Mouse (Mus musculus): ENCODE data around the gene Zfp108. TPM values are rescaled to one million over a fixed set of nuclear protein-coding genes. Genes with fewer than 3 reads are reported as not detected.

Gene Zfp108
- total RNA-seq (2021): 1 to 10 TPM; 6.1 to 7.5 TPM
- long read RNA-seq, experiment 1, partial matches to known transcripts: 0 of 4 reads
- long read RNA-seq, experiment 1, other reads (novel, unspliced or antisense): 4 of 4 reads
- long read RNA-seq, experiment 2, partial matches to known transcripts: 1 of 4 reads
- long read RNA-seq, experiment 2, other reads (novel, unspliced or antisense): 2 of 4 reads

- intact Hi-C loops (cut with DNase I): loop anchor here (2.0 to 5.0 kb wide), 3 partner anchors 46 to 123 kb away; partner anchors contain the start of genes Zfp235 and Zfp61
- DNase-seq (ENCODE audit: low spot score in 2 of 2): peak; percentile 86 to 91
These were observed at the start of gene Zfp108 for GRCm38 (mm10) chr7:24254633-24255474. Gene Zfp108 (plus strand): TSS chr7:24254794.

GRCm38 (mm10) chr7:24207488-24208261, 46.9 kb upstream of the Zfp108 start:
- intact Hi-C loops (cut with DNase I): loop anchor here (5.0 kb wide), 1 partner anchor 45 kb away; the partner anchor contains the start of gene Zfp108
- DNase-seq (ENCODE audit: low spot score in 2 of 2): peak; percentile 72 to 77

- no peak for DNase-seq (ENCODE audit: low spot score in 2 of 2)
- intact Hi-C loops (cut with DNase I): loop anchor here (5.0 kb wide), 1 partner anchor 44 kb away; the partner anchor contains the start of gene Zfp108
These were observed 46.2 kb upstream of the Zfp108 start for GRCm38 (mm10) chr7:24208282-24208886.

GRCm38 (mm10) chr7:24210296-24210695, 44.3 kb upstream of the Zfp108 start:
- intact Hi-C loops (cut with DNase I): no loop called here
- DNase-seq (ENCODE audit: low spot score in 2 of 2): no peak

DNA sequence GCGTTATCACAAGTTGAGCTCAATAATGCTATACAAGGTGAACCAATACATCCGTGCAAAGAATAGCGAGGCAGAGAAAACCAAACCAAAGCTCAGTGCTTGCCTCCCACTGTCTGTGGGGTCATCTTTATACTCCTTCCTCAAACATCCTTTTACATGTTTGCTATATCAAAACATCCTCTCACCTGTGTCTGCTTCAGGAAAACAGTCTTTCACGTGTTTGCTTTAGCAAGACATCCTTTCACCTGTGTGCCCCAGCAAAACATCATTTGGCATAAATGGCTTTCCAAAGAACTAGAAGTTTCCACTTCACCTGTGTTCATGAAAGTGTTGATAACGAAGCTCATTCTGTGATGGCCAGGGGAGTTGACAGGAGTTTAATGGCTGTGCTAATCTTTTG, 43.3 kb upstream of the Zfp108 start, which contains the start of gene Zfp111:
Zfp111 (minus strand) TSS at position 101 of the 400 bp plus-strand sequence.
- no peak for DNase-seq (ENCODE audit: low spot score in 2 of 2)
- intact Hi-C loops (cut with DNase I): no loop called here

DNA sequence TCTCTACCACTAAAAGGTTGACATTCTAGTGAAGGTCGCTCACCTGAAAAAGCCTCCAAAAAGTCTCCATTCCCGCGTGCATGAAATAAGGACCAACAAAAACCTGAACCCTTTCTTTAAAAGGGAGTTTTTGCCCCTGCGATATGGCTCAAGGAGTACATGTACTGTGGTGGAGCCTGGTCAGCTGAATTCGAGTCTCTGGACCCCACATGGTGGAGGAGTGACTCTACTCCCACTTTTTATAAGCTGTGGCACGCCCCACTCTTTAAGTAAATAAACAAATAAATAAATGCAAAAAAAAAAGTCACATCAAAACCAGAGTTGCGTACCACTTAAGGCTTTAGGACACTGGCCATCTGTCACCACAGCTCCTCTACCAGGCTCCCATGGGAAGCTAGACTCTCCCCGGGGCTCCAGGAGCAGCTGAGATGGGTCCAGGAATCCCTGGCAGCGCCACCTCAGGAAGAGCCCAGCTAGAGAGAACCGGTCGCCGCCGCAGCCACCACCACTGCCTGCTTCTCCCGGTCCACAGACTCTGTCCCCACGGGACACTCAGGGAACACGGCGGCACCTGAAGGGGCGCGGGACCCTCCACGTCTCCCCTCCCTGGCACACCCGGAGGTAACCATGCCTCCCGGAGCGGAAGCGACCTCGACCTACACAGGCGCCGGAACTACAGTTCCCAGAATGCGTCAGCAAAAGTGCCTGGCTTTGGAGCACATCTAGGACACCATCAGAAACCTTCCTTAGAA, 17.4 kb upstream of the Zfp108 start, which contains the start of gene Zfp109:
Zfp109 (minus strand) TSS at position 521 of the 752 bp plus-strand sequence.
- intact Hi-C loops (cut with DNase I): no loop called here

GRCm38 (mm10) chr7:24253779-24254615, 597 bp upstream of the Zfp108 start:
- DNase-seq (ENCODE audit: low spot score in 2 of 2): no peak
- intact Hi-C loops (cut with DNase I): loop anchor here (2.0 to 5.0 kb wide), 2 partner anchors 47 kb away; partner anchors contain the start of gene Zfp61

More for the DNA sequence above, 17.4 kb upstream of the Zfp108 start, which contains the start of gene Zfp109:
- DNase-seq (ENCODE audit: low spot score in 2 of 2): peak; percentile 45 to 73

DNA sequence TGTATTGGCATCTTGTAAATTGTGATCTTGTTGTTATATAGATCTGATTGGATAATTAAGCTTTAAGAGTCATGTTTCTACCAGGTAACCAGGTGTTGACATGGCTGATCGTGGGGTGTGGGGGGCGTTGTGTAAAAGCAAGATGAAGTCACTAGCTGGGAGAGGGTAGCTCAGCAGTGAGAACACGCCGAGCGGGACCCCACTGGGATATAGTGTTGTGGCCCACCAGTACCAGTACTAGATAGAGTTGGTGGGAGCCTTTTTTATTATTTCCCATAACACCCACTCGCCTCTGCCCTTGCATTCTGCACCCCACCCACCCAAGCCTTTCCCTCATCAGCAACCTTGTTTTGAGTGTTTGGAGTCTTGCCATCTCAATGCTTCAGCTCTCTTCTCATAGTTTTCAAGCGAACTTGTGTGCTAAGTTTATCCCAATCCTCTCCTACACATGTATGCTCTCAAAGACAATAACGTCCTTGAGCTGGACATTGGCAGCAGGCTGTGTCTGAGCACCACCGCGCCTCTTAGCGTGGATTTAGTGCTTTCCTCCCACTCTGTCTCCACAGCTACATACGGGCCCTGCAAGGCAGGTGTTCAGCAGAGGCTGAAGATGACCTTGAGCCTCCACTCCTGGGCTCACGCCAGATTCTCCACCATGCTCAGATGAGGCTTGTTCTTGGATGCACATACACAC, 4.9 kb downstream of the Zfp108 start:
- no peak for DNase-seq (ENCODE audit: low spot score in 2 of 2)
- intact Hi-C loops (cut with DNase I): loop anchor here (5.0 kb wide), 1 partner anchor 127 kb away; the partner anchor contains the start of gene Zfp235

DNA sequence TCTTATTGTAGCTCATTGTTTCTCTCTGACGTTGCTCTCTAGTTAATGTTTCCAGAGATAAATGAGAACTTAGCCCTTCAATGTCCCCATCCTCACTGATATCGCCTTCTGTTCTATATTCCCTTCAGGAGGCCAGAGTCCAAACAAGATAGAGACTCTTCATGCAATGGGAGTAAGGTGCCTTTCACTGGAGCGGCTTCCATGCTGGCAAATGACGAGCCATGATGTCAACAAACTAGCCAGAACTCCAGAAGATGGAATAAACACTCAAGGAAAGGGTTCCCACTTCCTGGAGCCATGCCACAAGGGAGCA, 5.4 kb downstream of the Zfp108 start:
- intact Hi-C loops (cut with DNase I): loop anchor here (5.0 kb wide), 1 partner anchor 128 kb away; the partner anchor contains the start of gene Zfp235
- no peak for DNase-seq (ENCODE audit: low spot score in 2 of 2)

DNA sequence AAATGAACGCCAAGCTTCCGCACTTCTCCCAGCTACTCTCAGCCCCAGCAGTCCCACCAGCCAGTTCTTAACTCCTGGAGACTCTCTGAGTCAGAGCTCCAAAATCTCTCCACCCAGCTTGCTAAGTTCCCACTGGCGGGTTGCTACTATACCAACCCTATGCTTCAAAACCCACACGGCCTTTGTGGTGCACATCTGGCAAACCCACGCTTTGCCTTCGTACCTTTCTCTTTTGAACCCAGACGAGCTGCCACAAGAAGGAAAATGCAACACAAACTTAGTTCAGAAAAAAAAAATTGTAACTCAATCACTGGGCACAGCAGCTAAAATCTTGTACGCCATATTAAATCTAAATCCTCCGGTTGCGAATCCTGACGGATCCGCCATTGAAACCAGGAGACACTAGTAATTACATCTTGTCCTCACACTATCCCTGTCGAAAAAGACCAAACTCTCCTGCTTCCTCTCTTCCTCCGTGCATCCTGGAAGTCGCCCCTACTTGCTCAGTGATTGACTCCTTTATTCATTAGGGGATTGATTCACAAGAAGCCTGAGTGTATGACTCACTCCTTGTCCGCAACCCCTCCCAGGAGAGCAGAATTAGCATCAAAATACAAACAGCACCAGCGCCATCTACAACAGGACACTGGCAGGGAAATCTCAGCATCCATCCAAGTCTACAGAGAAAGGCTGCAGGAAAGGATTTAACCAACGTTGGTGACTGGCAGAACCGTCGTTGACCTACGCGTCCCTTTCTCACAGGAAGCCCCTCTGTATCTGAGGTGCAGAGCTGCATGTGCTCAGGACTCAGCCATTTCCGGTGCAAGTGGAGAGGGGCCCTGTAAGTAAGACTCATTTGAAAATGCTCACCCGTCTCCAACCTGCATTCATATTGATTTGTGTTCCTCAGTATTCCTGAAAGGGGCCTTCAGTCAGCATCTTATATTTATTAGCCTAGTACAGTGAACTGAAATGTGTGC, 13.9 kb downstream of the Zfp108 start:
- no peak for DNase-seq (ENCODE audit: low spot score in 2 of 2)
- intact Hi-C loops (cut with DNase I): no loop called here

DNA sequence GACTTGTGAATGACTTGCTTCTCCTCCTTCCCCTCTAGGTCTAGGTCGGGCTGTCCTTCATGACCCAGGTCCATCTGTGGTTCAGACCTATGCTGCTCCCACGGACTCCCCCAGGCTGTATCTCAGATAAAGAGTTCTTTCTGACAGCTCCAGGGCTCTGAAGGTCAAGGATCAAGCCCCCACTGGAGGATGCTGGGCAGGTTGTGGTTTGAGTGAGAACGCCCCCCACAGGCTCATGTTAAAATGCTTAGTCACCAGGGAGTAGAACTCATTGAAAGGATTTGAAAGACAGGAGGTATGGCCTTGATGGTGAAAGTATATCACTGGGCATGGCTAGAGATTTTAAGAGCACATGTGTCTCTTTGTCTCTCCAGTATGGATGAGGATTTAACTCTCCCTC, 14.7 kb downstream of the Zfp108 start:
- intact Hi-C loops (cut with DNase I): no loop called here

DNA sequence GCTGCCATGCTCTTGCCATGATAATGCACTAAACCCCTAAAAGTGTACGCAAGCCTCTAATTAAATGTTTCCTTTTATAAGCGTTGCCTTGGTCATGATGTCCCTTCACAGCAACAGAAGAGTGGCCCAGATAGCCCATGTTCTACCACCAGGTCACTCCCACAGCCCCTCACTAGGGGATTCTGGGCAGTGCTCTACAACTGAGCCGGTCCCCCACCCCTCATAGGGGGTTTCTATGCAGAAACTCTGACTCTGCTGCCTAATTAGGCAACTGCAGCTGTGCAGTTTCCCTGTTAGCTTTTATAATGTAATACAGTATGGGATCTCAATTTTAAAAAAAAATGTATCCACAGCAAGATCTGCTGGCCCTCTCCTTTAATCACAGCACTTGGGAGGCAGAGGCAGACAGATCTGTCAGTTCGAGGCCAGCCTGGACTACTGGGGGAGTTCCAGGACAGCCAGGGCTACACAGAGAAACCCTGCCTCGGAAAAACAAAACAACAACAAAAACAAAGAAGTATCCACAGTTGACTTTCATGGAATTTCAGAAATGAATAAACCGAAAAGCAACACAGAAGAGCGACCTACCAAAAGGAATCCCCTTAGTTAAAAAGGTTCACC, 15.2 kb downstream of the Zfp108 start:
- intact Hi-C loops (cut with DNase I): loop anchor here (2.0 kb wide), 1 partner anchor 29 kb away; no protein-coding TSS in a partner anchor
- DNase-seq (ENCODE audit: low spot score in 2 of 2): no peak

More for the DNA sequence above, 14.7 kb downstream of the Zfp108 start:
- no peak for DNase-seq (ENCODE audit: low spot score in 2 of 2)

- intact Hi-C loops (cut with DNase I): loop anchor here (2.0 kb wide), 1 partner anchor 29 kb away; no protein-coding TSS in a partner anchor
- DNase-seq (ENCODE audit: low spot score in 2 of 2): peak; percentile 83 to 87
These were observed 15.7 kb downstream of the Zfp108 start, which contains the start of gene Zfp93 for GRCm38 (mm10) chr7:24270288-24270672. Gene Zfp93 (plus strand): TSS chr7:24270420.

DNA sequence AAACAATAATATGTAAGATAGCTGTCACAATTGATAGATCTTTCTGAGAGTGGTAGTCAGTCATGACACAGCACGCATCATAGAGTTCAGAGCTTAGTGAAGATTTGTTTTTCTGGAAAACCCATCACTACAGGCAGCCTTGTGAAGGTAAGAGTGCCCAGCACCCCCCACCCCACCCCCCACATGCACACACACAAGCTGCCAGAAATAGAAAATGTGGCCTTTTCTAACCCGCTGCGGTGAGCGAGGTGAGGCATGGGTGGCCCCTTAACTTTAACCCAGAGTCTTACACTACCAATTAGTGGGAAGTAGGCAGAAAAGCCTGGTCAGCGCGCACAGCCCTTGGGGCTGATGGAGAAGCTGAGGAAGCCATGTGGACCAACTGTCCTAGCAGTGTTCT, 16.6 kb downstream of the Zfp108 start:
- intact Hi-C loops (cut with DNase I): loop anchor here (2.0 kb wide), 1 partner anchor 28 kb away; no protein-coding TSS in a partner anchor
- DNase-seq (ENCODE audit: low spot score in 2 of 2): no peak

DNA sequence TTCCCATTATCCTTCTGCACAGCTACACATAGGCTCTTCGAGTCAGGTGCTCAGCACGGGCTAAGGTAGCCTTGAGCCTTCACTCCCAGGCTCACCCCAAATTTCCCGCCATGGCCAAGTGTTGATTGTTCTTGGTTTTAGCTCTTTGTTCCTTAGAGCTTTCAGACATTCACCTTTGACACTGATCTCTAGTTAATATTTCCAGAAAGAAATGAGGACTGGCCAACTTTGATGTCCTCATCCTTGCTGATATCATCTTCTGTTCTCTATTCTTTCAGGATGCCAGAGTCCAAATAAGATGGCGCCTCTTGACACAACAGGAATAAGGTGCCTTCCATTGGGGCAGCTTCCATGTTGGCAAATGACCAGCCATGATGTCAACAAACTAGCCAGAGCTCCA, 19.9 kb downstream of the Zfp108 start:
- no peak for DNase-seq (ENCODE audit: low spot score in 2 of 2)
- intact Hi-C loops (cut with DNase I): no loop called here
